Mouse (Mus musculus) thymus, adult 18-20 months (tissue): Measurements from ENCODE around the gene Mael.

Experiments
- DNase-seq, 2 experiments: peaks; one replicate each; pipeline ENCODE4 v3.0.0; 2022; ENCODE audit warnings: mixed read lengths in 2 of 2

Mael gene

GRCm38 (mm10) chr1:166205159-166205558 is 33.4 kb downstream of the Mael start:
- no peak for DNase-seq

- DNase-seq, result no peak
Observed at GRCm38 (mm10) chr1:166204171-166204570, 34.4 kb downstream of the Mael start.

- no peak for DNase-seq
Observed at GRCm38 (mm10) chr1:166189821-166190220, 48.7 kb downstream of the Mael start.

GRCm38 (mm10) chr1:166185357-166185756 is 53.2 kb downstream of the Mael start:
- DNase-seq, result no peak

- DNase-seq, result no peak
Observed at GRCm38 (mm10) chr1:166184391-166185229, 53.9 kb downstream of the Mael start.

GRCm38 (mm10) chr1:166182952-166183627 is 55.5 kb downstream of the Mael start:
- DNase-seq, result no peak

- no peak for DNase-seq
Observed at GRCm38 (mm10) chr1:166181510-166181909, 57.0 kb downstream of the Mael start.

- no peak for DNase-seq
Observed at GRCm38 (mm10) chr1:166173621-166174020, 64.9 kb downstream of the Mael start.

- DNase-seq, result no peak
Observed at GRCm38 (mm10) chr1:166172992-166173391, 65.6 kb downstream of the Mael start.

- no peak for DNase-seq
Observed at GRCm38 (mm10) chr1:166170852-166171251, 67.7 kb downstream of the Mael start.

GRCm38 (mm10) chr1:166169713-166170112 is 68.8 kb downstream of the Mael start:
- no peak for DNase-seq

GRCm38 (mm10) chr1:166168017-166168416 is 70.5 kb downstream of the Mael start:
- no peak for DNase-seq

GRCm38 (mm10) chr1:166167405-166167804 is 71.1 kb downstream of the Mael start:
- no peak for DNase-seq

- DNase-seq, result no peak
Observed at GRCm38 (mm10) chr1:166165159-166165558, 73.4 kb downstream of the Mael start.

GRCm38 (mm10) chr1:166164580-166164979 is 74.0 kb downstream of the Mael start:
- no peak for DNase-seq

- no peak for DNase-seq
Observed at GRCm38 (mm10) chr1:166160569-166161445, 77.7 kb downstream of the Mael start.

- DNase-seq, result no peak
Observed at GRCm38 (mm10) chr1:166160111-166160510, 78.4 kb downstream of the Mael start.

GRCm38 (mm10) chr1:166158664-166159063 is 79.9 kb downstream of the Mael start:
- DNase-seq, result no peak

- no peak for DNase-seq
Observed at GRCm38 (mm10) chr1:166157712-166158111, 80.8 kb downstream of the Mael start.

GRCm38 (mm10) chr1:166155113-166155494 is 83.4 kb downstream of the Mael start:
- DNase-seq, result no peak

GRCm38 (mm10) chr1:166154162-166155112 is 84.1 kb downstream of the Mael start:
- peak; percentile 64 to 76 for DNase-seq
